Mouse (Mus musculus): ENCODE data around the gene Ccdc136.

DNA sequence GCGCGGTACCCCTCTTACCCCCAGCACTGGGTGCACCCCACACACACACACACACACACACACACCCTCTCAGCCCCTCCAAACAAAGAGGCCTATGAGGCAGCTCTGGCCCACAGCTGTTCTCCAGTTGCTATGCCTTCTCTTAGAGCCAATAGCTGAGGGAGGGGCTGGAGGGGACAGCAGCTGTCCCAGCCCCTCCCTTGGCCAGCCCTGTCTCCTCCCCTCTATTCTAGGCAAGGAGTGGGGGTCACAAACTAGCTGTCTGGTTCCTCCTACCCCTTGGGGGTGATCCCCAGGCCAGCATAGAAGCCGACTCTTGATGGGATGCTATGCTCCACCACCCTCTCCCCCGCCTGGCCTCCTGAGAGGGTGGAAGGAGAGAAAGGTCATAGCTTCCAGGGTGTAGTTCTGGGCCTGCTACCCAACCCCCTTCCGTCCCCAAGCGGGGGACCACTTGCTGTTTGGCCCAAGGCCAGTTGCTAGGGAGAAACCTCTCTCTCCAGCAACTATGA lies 39.9 kb downstream of the Ccdc136 start:
- TF ChIP-seq HCFC1 (IDR thresholded peaks at IDR 0.05; ENCODE audit: borderline replicate concordance, insufficient read depth, low read length) = no peak
- TF ChIP-seq CHD2 (IDR thresholded peaks at IDR 0.05; ENCODE audit: low read depth, low read length) = no peak
- no peak for TF ChIP-seq ZNF384 (IDR thresholded peaks at IDR 0.05; ENCODE audit: low read depth, low read length)
- TF ChIP-seq ZC3H11A (IDR thresholded peaks at IDR 0.05; ENCODE audit: borderline replicate concordance, low read depth, low read length) = no peak

Measured in ES-E14 (cell line).